Mouse (Mus musculus) common myeloid progenitor, adult 5-6 weeks (primary cell): Measurements from ENCODE around the gene Ptn. TPM values are rescaled to one million over a fixed set of nuclear protein-coding genes. Genes with fewer than 3 reads are reported as not detected.

Source experiments
- ATAC-seq: replicated peaks from 2 replicates; pipeline ENCODE4 v1.8.0; 2016; ENCODE audit warnings: low read depth, mild to moderate bottlenecking, moderate TSS enrichment, inconsistent platforms; ENCODE audit not compliant: poor library complexity, severe bottlenecking
- total RNA-seq: library from RNA; stranded (forward); fragments of 200-1000, 187-1606 nt; gene quantifications from 2 replicates; pipeline ENCODE4 v1.2.3, GENCODE M21; 2017

Gene Ptn
- 0.14 TPM in 1 of 2 replicates, not detected in the other for total RNA-seq

- ATAC-seq = peak; percentile 79
Observed at GRCm38 (mm10) chr6:36809747-36810285, at the start of gene Ptn. TSS of gene Ptn (minus strand) at chr6:36810220.

GRCm38 (mm10) chr6:36858258-36859041 is 48.4 kb upstream of the Ptn start:
- no peak for ATAC-seq

- ATAC-seq = no peak
Observed at GRCm38 (mm10) chr6:36857627-36858257, 47.7 kb upstream of the Ptn start.

- no peak for ATAC-seq
Observed at GRCm38 (mm10) chr6:36850422-36851129, 40.6 kb upstream of the Ptn start.

- no peak for ATAC-seq
Observed at GRCm38 (mm10) chr6:36845288-36845687, 35.3 kb upstream of the Ptn start.

GRCm38 (mm10) chr6:36844258-36844657 is 34.2 kb upstream of the Ptn start:
- no peak for ATAC-seq

GRCm38 (mm10) chr6:36843031-36843488 is 33.0 kb upstream of the Ptn start:
- ATAC-seq = no peak

- ATAC-seq = no peak
Observed at GRCm38 (mm10) chr6:36842101-36842922, 32.3 kb upstream of the Ptn start.

- no peak for ATAC-seq
Observed at GRCm38 (mm10) chr6:36841701-36842100, 31.7 kb upstream of the Ptn start.

GRCm38 (mm10) chr6:36841174-36841573 is 31.2 kb upstream of the Ptn start:
- ATAC-seq = no peak

- ATAC-seq = no peak
Observed at GRCm38 (mm10) chr6:36838747-36839146, 28.7 kb upstream of the Ptn start.

- ATAC-seq = no peak
Observed at GRCm38 (mm10) chr6:36835351-36835750, 25.3 kb upstream of the Ptn start.

GRCm38 (mm10) chr6:36834695-36835265 is 24.8 kb upstream of the Ptn start:
- no peak for ATAC-seq

- ATAC-seq = no peak
Observed at GRCm38 (mm10) chr6:36832681-36833080, 22.7 kb upstream of the Ptn start.

GRCm38 (mm10) chr6:36832207-36832606 is 22.2 kb upstream of the Ptn start:
- no peak for ATAC-seq

- ATAC-seq = no peak
Observed at GRCm38 (mm10) chr6:36830371-36830925, 20.4 kb upstream of the Ptn start.

GRCm38 (mm10) chr6:36819784-36820050 is 9.7 kb upstream of the Ptn start:
- ATAC-seq = no peak

GRCm38 (mm10) chr6:36819019-36819783 is 9.2 kb upstream of the Ptn start:
- ATAC-seq = no peak
